Mouse (Mus musculus): ENCODE measurements at regions not wholly inside any gene's neighbourhood (a gene's known extent, or its start where the extent isn't known, plus 50 kb on each side); places are given as distances from the start of the nearest gene placed in this dataset.

DNA sequence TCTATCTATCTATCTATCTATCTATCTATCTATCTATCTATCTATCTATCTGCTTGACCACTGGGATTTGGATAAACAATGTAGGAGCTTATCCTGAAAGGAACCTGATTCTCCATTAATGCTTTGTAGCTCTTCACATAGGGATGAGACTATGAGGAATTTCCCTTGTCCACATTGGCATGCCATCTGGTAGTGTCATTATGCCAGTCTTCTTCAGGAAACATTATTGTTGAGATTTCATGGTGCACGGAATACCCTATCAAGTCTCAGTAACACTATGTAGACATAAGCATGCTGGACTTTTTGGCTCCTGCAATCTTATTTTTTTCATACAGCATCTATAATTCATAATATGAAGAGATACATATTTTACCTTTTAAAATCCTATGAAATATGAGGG, 404.8 kb upstream of the Ccng1 start:
- TF ChIP-seq CTCF (conservative IDR thresholded peaks at IDR 0.05; ENCODE audit: insufficient read depth, insufficient read length, low read depth, low read length) (no peak), POLR2A (IDR thresholded peaks at IDR 0.05; ENCODE audit: low read depth, low read length) (no peak)
